Mouse (Mus musculus) midbrain, embryonic 16.5 days (tissue): ENCODE results near the gene Nop10. TPM values are rescaled to one million over a fixed set of nuclear protein-coding genes. Genes with fewer than 3 reads are reported as not detected.

Source experiments
- ATAC-seq: fragments of 200-750 bp; cut with Nextera tagmentation; 2 replicates; pipeline ENCODE4 v1.8.0; 2017; ENCODE audit warnings: moderate TSS enrichment
- H3K27ac ChIP-seq: fragments of 300-500 bp; sonication (generic); 2 replicates; pipeline ENCODE4 v1.5.1; 2014; ENCODE audit warnings: mild to moderate bottlenecking, low read length, mixed read lengths
- H3K27me3 ChIP-seq: fragments of 300-500 bp; sonication (generic); 2 replicates; pipeline ENCODE4 v1.6.1; 2014; ENCODE audit warnings: low read depth, low read length, mixed read lengths; ENCODE audit not compliant: control insufficient read depth, insufficient read depth
- H3K36me3 ChIP-seq: fragments of 300-500 bp; sonication (generic); 2 replicates; pipeline ENCODE4 v1.6.1; 2014; ENCODE audit warnings: mild to moderate bottlenecking, low read length, moderate library complexity, mixed read lengths; ENCODE audit not compliant: control insufficient read depth, insufficient read depth
- H3K4me1 ChIP-seq: fragments of 300-500 bp; sonication (generic); 2 replicates; pipeline ENCODE4 v1.6.1; 2014; ENCODE audit warnings: mild to moderate bottlenecking, low read length, mixed read lengths; ENCODE audit not compliant: control insufficient read depth, insufficient read depth
- H3K4me2 ChIP-seq: fragments of 300-500 bp; sonication (generic); 2 replicates; pipeline ENCODE4 v1.6.1; 2014; ENCODE audit warnings: mild to moderate bottlenecking, low read length, mixed read lengths
- H3K4me3 ChIP-seq: fragments of 300-500 bp; sonication (generic); 2 replicates; pipeline ENCODE4 v1.5.1; 2014; ENCODE audit warnings: low read depth, mild to moderate bottlenecking, low read length, moderate library complexity, mixed read lengths
- H3K9ac ChIP-seq: fragments of 300-500 bp; sonication (generic); 2 replicates; pipeline ENCODE4 v1.6.1; 2014; ENCODE audit warnings: low read depth, low read length, mixed read lengths
- H3K9me3 ChIP-seq: fragments of 300-500 bp; sonication (generic); replicated peaks from 2 replicates; pipeline ENCODE4 v1.6.1; 2014; ENCODE audit warnings: mild to moderate bottlenecking, low read length, mixed read lengths; ENCODE audit not compliant: control insufficient read depth, poor library complexity, severe bottlenecking
- WGBS: fragments of 180-500 bp; shearing (Covaris S2); extraction: QIAGEN DNeasy Blood & Tissue Kit; methylation state at CpG from one replicate; pipeline ENCODE4 v1.1.7; 2014; 5-methylcytosine and 5-hydroxymethylcytosine counted together
- polyA plus RNA-seq: library from polyadenylated mRNA; unstranded; fragments of >200 nt; fragmentation: Nextera tagmentation; extraction: Ambion mirVana; gene quantifications from 2 replicates; pipeline ENCODE4 v1.2.1, GENCODE M21; 2015

Gene Nop10
- polyA plus RNA-seq: 153 and 155 TPM in 2 replicates

DNA sequence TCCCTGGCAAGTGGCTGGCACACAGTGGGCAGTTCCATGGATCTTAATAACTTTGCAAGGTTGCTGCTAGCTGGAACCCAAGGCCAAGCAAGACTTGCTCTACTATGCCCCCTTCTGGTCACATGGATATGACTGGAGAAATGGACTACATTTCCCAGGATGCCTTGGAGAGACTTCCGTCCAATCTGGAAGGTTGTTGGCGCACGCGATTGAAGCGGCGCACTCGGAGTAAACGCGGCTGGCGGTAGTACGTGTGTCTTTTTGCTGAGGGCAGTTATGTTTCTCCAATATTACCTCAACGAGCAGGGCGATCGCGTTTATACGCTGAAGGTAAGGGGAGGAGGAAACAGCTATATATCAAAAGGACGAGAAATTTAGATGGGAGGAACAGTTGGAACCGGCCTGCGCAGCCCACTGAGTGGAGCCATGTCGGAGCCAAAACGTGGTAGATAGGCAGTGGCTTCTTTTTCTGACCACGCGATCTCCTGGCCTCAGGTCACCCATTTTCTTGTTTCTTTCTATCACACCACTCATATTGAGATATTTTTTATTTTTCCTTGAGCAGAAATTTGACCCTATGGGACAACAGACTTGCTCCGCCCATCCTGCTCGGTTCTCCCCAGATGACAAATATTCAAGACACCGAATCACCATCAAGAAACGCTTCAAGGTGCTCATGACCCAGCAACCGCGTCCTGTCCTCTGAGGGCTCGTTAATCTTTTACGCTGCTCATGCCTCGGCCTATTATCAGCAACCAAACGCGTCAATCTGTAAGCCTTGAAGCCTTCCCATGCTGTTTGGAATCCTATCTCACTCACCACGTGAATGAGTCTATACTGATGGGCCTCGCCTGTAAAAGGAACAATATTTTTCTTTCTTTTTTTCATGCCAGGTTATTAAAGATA lies at the start of gene Nop10:
TSS of gene Nop10 (plus strand) at position 179 of the 906 bp plus-strand sequence.
- ATAC-seq: peak; percentile 69
- H3K27ac ChIP-seq: peak within 1 kb of the TSS; percentile 75
- peak within 1 kb of the TSS; percentile 61 for H3K4me3 ChIP-seq
- H3K9ac ChIP-seq: peak within 1 kb of the TSS; percentile 68
- H3K27me3 ChIP-seq: no peaks in the 10 kb centered on the region
- H3K4me1 ChIP-seq: peaks cover 17% of the 10 kb centered on the region
- no peaks in the 10 kb centered on the region for H3K9me3 ChIP-seq
- H3K4me2 ChIP-seq: peak within 1 kb of the TSS; percentile 81
- WGBS: under 1% methylated on average over 36 of the region's 36 CpGs
- no peaks in the 10 kb centered on the region for H3K36me3 ChIP-seq

DNA sequence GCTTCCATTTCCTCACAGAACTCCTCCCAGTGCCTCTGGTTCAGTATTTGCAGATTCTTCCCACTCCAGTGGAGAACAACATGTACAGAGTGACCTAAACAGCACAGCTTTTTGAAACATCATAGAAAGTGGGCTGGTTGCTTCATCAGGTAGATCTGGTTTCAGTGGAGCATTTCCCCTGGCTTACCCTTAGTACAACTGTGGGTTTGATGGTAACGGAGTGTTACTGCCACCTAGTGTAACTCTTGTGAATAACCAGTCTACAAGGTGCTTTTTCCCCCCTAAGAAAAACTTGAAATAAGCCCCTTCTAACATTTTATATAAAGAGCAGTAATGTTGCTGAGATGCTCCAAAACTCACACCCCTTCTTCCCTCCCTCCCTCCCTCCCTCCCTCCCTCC lies 45.7 kb upstream of the Nop10 start:
- Histone ChIP-seq H3K4me1 (no peaks in the 10 kb centered on the region), H3K9ac (no peak overlapping the region), H3K4me2 (no peak overlapping the region), H3K36me3 (no peaks in the 10 kb centered on the region), H3K27ac (no peak overlapping the region), H3K9me3 (no peaks in the 10 kb centered on the region), H3K4me3 (no peak overlapping the region), H3K27me3 (no peaks in the 10 kb centered on the region)
- peak; percentile 67 for ATAC-seq
- WGBS: 13% methylated on average over 1 of the region's 1 CpGs

- Histone ChIP-seq H3K4me1 (no peaks in the 10 kb centered on the region), H3K4me2 (no peak overlapping the region), H3K27ac (no peak overlapping the region), H3K9me3 (no peaks in the 10 kb centered on the region), H3K4me3 (no peak overlapping the region), H3K27me3 (no peaks in the 10 kb centered on the region), H3K36me3 (no peaks in the 10 kb centered on the region), H3K9ac (no peak overlapping the region)
- WGBS: 84% methylated on average over 6 of the region's 6 CpGs
- no peak for ATAC-seq
Measured at GRCm38 (mm10) chr2:112217614-112218013, 44.1 kb upstream of the Nop10 start.

- Histone ChIP-seq H3K9me3 (no peaks in the 10 kb centered on the region), H3K9ac (no peak overlapping the region), H3K4me3 (no peak overlapping the region), H3K27me3 (no peaks in the 10 kb centered on the region), H3K36me3 (no peaks in the 10 kb centered on the region), H3K4me1 (no peaks in the 10 kb centered on the region), H3K27ac (no peak overlapping the region), H3K4me2 (no peak overlapping the region)
- WGBS: 95% methylated on average over 5 of the region's 5 CpGs
- no peak for ATAC-seq
Measured at GRCm38 (mm10) chr2:112220880-112221279, 40.8 kb upstream of the Nop10 start.

GRCm38 (mm10) chr2:112222607-112223006 lies 39.1 kb upstream of the Nop10 start:
- no peak overlapping the region for H3K4me3 ChIP-seq
- no peaks in the 10 kb centered on the region for H3K36me3 ChIP-seq
- H3K27ac ChIP-seq: no peak overlapping the region
- no peak for ATAC-seq
- H3K9me3 ChIP-seq: no peaks in the 10 kb centered on the region
- H3K9ac ChIP-seq: no peak overlapping the region
- H3K4me2 ChIP-seq: no peak overlapping the region
- H3K27me3 ChIP-seq: no peaks in the 10 kb centered on the region
- no peaks in the 10 kb centered on the region for H3K4me1 ChIP-seq
- 83% methylated on average over 5 of the region's 5 CpGs for WGBS

DNA sequence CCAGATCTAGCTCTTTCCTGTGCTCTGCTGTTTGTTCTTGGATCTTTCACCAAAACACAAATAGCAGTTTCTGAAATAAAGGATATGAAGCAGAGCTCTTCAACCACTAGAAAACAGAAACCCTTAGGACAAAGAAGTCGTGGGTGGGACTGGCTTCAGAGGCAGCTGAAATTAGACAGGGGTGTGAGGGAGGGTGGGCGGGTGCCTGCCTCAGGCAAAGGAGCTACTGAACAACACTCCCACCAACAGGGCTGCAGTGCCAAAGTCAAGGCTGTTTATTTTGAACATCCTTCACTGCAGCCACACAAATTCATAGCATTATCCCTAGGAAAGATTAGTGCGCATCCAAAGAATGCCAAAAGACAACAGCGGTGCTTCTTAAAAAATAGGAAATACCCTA lies 37.4 kb upstream of the Nop10 start:
- no peaks in the 10 kb centered on the region for H3K36me3 ChIP-seq
- no peak overlapping the region for H3K9ac ChIP-seq
- H3K27ac ChIP-seq: no peak overlapping the region
- H3K27me3 ChIP-seq: no peaks in the 10 kb centered on the region
- 79% methylated on average over 4 of the region's 4 CpGs for WGBS
- no peak overlapping the region for H3K4me3 ChIP-seq
- no peaks in the 10 kb centered on the region for H3K4me1 ChIP-seq
- H3K9me3 ChIP-seq: no peaks in the 10 kb centered on the region
- H3K4me2 ChIP-seq: no peak overlapping the region
- no peak for ATAC-seq

DNA sequence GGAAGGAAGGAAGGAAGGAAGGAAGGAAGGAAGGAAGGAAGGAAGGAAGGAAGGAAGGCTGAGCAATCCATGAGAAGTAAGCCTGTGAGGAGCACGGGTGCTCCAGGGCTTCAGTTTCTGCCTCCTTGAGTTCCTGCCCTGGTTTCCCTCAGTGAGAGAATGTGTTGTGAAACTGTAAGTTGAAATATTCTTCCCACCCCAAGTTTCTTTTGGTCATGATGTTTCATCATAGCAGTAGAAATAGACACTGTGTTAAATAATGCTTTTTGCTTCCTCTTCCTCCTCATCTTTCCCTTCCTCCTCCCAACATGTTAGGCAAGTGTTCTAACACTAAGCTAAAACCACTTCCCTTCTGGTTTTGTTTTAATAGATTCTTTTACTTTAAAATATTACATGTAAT lies 29.1 kb upstream of the Nop10 start:
- ATAC-seq: no peak
- Histone ChIP-seq H3K4me3 (no peak overlapping the region), H3K27ac (no peak overlapping the region), H3K9me3 (no peaks in the 10 kb centered on the region), H3K4me1 (no peaks in the 10 kb centered on the region), H3K36me3 (no peaks in the 10 kb centered on the region), H3K4me2 (no peak overlapping the region), H3K9ac (no peak overlapping the region), H3K27me3 (no peaks in the 10 kb centered on the region)
- 73% methylated on average over 1 of the region's 1 CpGs for WGBS

GRCm38 (mm10) chr2:112236620-112237019 lies 25.1 kb upstream of the Nop10 start:
- ATAC-seq: no peak
- Histone ChIP-seq H3K9me3 (no peaks in the 10 kb centered on the region), H3K27me3 (no peaks in the 10 kb centered on the region), H3K4me2 (no peak overlapping the region), H3K4me1 (peaks cover 9% of the 10 kb centered on the region), H3K9ac (no peak overlapping the region), H3K36me3 (no peaks in the 10 kb centered on the region), H3K4me3 (no peak overlapping the region), H3K27ac (no peak overlapping the region)
- 90% methylated on average over 2 of the region's 2 CpGs for WGBS

DNA sequence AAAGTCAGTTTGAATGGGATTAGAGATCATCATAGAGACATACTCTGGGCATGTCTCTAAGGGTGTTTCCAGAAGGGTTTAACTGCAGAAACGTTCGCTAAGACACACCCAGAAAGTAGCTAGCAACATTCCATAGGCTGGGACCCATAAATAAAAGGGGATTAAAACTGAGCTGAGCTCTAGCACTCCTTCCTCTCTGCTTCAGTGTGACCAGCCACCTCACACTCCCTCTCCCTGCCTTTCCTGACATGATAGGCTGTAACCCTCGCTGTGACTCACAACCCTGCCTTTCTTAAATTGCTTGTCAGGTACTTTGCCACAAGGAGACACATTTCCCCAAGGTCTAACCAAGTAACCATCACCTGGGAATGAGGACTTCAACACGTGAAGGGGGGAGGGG lies 23.7 kb upstream of the Nop10 start:
- no peak for ATAC-seq
- Histone ChIP-seq H3K9ac (no peak overlapping the region), H3K27me3 (no peaks in the 10 kb centered on the region), H3K4me2 (no peak overlapping the region), H3K4me1 (peaks cover 9% of the 10 kb centered on the region), H3K36me3 (no peaks in the 10 kb centered on the region), H3K9me3 (no peaks in the 10 kb centered on the region), H3K27ac (no peak overlapping the region), H3K4me3 (no peak overlapping the region)
- WGBS: 6% methylated on average over 4 of the region's 4 CpGs
